ENCODE assay signal across 8 mouse cellular contexts in the genomic region with DNA sequence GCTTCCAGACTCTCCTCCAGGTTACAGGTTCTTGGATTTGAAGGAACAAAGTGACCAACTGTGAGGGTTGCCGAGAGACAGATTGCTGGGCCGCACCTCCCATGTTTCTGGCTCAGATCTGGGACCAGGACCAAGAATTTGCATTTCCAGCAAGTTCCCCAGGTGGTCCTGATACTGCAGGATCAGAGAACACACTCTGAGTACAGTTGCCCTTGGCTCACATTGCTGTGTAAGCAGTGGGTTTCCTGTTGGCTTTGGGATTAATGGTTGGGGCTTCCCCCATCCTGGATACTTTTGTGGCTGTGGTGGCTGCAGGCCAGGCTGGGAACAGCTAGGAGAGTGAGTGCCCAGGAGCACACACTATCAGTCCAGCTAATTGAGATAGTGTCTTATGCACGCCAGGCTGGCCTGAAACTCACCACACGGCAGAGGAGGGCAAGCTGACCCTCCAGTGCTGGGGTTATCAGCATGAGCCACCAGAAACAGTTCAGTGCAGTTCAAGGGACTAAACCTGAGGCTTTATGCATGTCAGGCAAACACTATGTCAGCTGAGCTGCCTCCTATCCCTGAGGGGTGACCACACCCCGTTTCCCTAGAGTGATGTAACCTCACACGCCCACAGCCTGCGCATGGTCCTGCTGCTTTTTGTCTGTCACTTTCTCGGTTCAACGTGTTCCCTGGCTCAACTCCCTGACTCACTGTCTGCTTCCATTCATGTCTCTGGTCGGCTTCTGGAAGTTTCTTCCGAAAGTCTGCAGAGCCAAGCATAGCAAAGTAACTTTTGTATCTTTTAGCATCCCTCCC. TPM values are rescaled to one million over a fixed set of nuclear protein-coding genes. Genes with fewer than 3 reads are reported as not detected.
DNase-seq lines count a peak whose midpoint lies in the region; ATAC-seq lines count a peak whose summit lies in the region.

No protein-coding gene starts in this region.

- intact Hi-C loops in left cerebral cortex, postnatal 4 days (cut with DNase I), result loop anchor here (2.0 to 10.0 kb wide), 2 partner anchors 203 to 411 kb away; no protein-coding TSS in a partner anchor

- peak; percentile 52 for ATAC-seq in granulocyte monocyte progenitor cell, adult 5-6 weeks (replicated peaks; ENCODE audit: poor library complexity, severe bottlenecking)
- no peak; the same call in 1 of the 2 replicates for ATAC-seq in megakaryocyte progenitor cell, adult 5-6 weeks (replicated peaks; ENCODE audit: poor library complexity)

- peak; percentile 42 for DNase-seq in lung, postnatal 14 days
- DNase-seq in lung, postnatal 4 days, result no peak
- DNase-seq in cerebellum, adult 11 months, result peak; percentile 85
- DNase-seq in left cerebral cortex, postnatal 4 days, result peak; percentile 62
- no peak for DNase-seq in kidney, adult 11 months
- DNase-seq in adrenal gland, postnatal 10 days, result no peak

RNA-seq across cellular contexts. Expression of a gene that starts 16.3 kb away (rescaled TPM):
- not detected in 2 replicates for total RNA-seq in granulocyte monocyte progenitor cell, adult 5-6 weeks (2014; fragmentation: Nextera tagmentation)
- not detected in 2 replicates for total RNA-seq in granulocyte monocyte progenitor cell, adult 5-6 weeks (2017)
- not detected for total RNA-seq in left cerebral cortex, postnatal 4 days (2021)
- not detected in 2 replicates for total RNA-seq in megakaryocyte progenitor cell, adult 5-6 weeks (2015)
- not detected in 2 replicates for total RNA-seq in megakaryocyte progenitor cell, adult 5-6 weeks (2017)
- total RNA-seq in adrenal gland, postnatal 10 days (2021), result not detected

RNA-seq across cellular contexts. Expression of a gene that starts 18.9 kb away (rescaled TPM):
- total RNA-seq in granulocyte monocyte progenitor cell, adult 5-6 weeks (2014; fragmentation: Nextera tagmentation), result not detected in 2 replicates
- total RNA-seq in granulocyte monocyte progenitor cell, adult 5-6 weeks (2017), result not detected in 2 replicates
- total RNA-seq in left cerebral cortex, postnatal 4 days (2021), result 1 to 10 TPM; 2.3 to 4.2 TPM
- total RNA-seq in megakaryocyte progenitor cell, adult 5-6 weeks (2015), result 0.84 TPM in 1 of 2 replicates, not detected in the other
- total RNA-seq in megakaryocyte progenitor cell, adult 5-6 weeks (2017), result 0.92 TPM in 1 of 2 replicates, not detected in the other
- total RNA-seq in adrenal gland, postnatal 10 days (2021), result 1 to 10 TPM; 2.9 to 3.3 TPM

RNA-seq across cellular contexts. Expression of a gene that starts 39.6 kb away (rescaled TPM):
- 31.9 and 38.5 TPM in 2 replicates for total RNA-seq in granulocyte monocyte progenitor cell, adult 5-6 weeks (2014; fragmentation: Nextera tagmentation)
- total RNA-seq in granulocyte monocyte progenitor cell, adult 5-6 weeks (2017), result 35.0 and 38.3 TPM in 2 replicates
- 100 to 1,000 TPM; 107 to 111 TPM for total RNA-seq in left cerebral cortex, postnatal 4 days (2021)
- total RNA-seq in megakaryocyte progenitor cell, adult 5-6 weeks (2015), result 17.0 and 19.8 TPM in 2 replicates
- total RNA-seq in megakaryocyte progenitor cell, adult 5-6 weeks (2017), result 31.2 and 40.9 TPM in 2 replicates
- 10 to 100 TPM; 29.3 to 35.9 TPM for total RNA-seq in adrenal gland, postnatal 10 days (2021)

Comparison
In these comparisons a context has a peak if more than half of its experiments do, and no peak if none do; other contexts are left out.
1. DNase-seq: peak in lung, postnatal 14 days (single experiment), cerebellum, adult 11 months (single experiment) and left cerebral cortex, postnatal 4 days (single experiment); none in lung, postnatal 4 days (0 of 2), kidney, adult 11 months (single experiment) and adrenal gland, postnatal 10 days (single experiment).